Mouse (Mus musculus) cerebellum, postnatal 4 days (tissue): Measurements from ENCODE around the gene Col11a2.

Source experiments
- DNase-seq, 2 experiments: peaks; one replicate each; pipeline ENCODE4 v3.0.0; 2022; ENCODE audit warnings: low spot score in 2 of 2, mixed read lengths in 1 of 2

Gene Col11a2

GRCm38 (mm10) chr17:34102831-34103230 lies 63.6 kb downstream of the Col11a2 start:
- no peak for DNase-seq

GRCm38 (mm10) chr17:34104804-34105203 lies 65.6 kb downstream of the Col11a2 start:
- no peak for DNase-seq

GRCm38 (mm10) chr17:34106555-34106954 lies 67.3 kb downstream of the Col11a2 start:
- DNase-seq, result no peak

GRCm38 (mm10) chr17:34107109-34107867 lies 68.1 kb downstream of the Col11a2 start:
- no peak for DNase-seq

- no peak for DNase-seq
These were observed 69.2 kb downstream of the Col11a2 start for GRCm38 (mm10) chr17:34108460-34108859.

GRCm38 (mm10) chr17:34109038-34109805 lies 70.0 kb downstream of the Col11a2 start:
- no peak for DNase-seq

- no peak for DNase-seq
These were observed 70.6 kb downstream of the Col11a2 start for GRCm38 (mm10) chr17:34109806-34110195.

- DNase-seq, result no peak
These were observed 71.1 kb downstream of the Col11a2 start for GRCm38 (mm10) chr17:34110309-34110708.

GRCm38 (mm10) chr17:34114114-34114513 lies 74.9 kb downstream of the Col11a2 start:
- DNase-seq, result no peak
